Mouse (Mus musculus): ENCODE measurements around the gene Agpat2. TPM values are rescaled to one million over a fixed set of nuclear protein-coding genes. Genes with fewer than 3 reads are reported as not detected.
A peak's percentile ranks its signal among the peaks of the same experiment; 100 is the strongest.

The Agpat2 gene
- total and polyA plus RNA-seq, 3 experiments, result 22.3 to 42.4 TPM; not detected in 1

GRCm38 (mm10) chr2:26637316-26637932, 33.2 kb upstream of the Agpat2 start:
- H3K9ac ChIP-seq (ENCODE audit: control insufficient read depth, low read depth, low read length, poor library complexity, severe bottlenecking), result peak overlapping the region; percentile 98

GRCm38 (mm10) chr2:26636325-26636635, 32.1 kb upstream of the Agpat2 start:
- no peaks in the 10 kb centered on the region for H3K27me3 ChIP-seq (ENCODE audit: control insufficient read depth in 1 of 2, insufficient read depth in 2 of 2, low read length in 2 of 2)
- no peak overlapping the region for H3K27ac ChIP-seq (ENCODE audit: control insufficient read depth, low read depth, low read length)
- no peak overlapping the region for H3K4me3 ChIP-seq (ENCODE audit: control insufficient read depth in 1 of 2, insufficient read depth in 1 of 2, low read depth in 2 of 2, low read length in 2 of 2)
- peaks cover 25% of the 10 kb centered on the region for H3K79me2 ChIP-seq (ENCODE audit: control insufficient read depth, insufficient read depth, low read length, poor library complexity)
- no peaks in the 10 kb centered on the region for H3K9me3 ChIP-seq (replicated peaks; ENCODE audit: insufficient read depth, low read length)
- peaks cover 14 to 17% of the 10 kb centered on the region in 2 experiments for H3K36me3 ChIP-seq (ENCODE audit: control insufficient read depth in 1 of 2, insufficient read depth in 2 of 2, low read length in 2 of 2)
- peaks cover 0 to 18% of the 10 kb centered on the region in 2 experiments; a peak in 2 of 4 replicates for H3K4me1 ChIP-seq (ENCODE audit: control insufficient read depth in 1 of 2, insufficient read depth in 2 of 2, low read length in 2 of 2)
- DNase-seq (ENCODE audit: low read depth, low spot score), result no peak
- TF ChIP-seq MAFK (IDR thresholded peaks at IDR 0.05; ENCODE audit: borderline replicate concordance, low read depth, low read length) (no peak), E2F4 (IDR thresholded peaks at IDR 0.05; ENCODE audit: borderline replicate concordance, low read depth, low read length) (no peak), GABPA (IDR thresholded peaks at IDR 0.05; ENCODE audit: low read depth, low read length) (no peak), BHLHE40 (IDR thresholded peaks at IDR 0.05; ENCODE audit: borderline replicate concordance, low read depth, low read length) (no peak), MAZ (IDR thresholded peaks at IDR 0.05; ENCODE audit: low read depth, low read length) (no peak), GATA1 (IDR thresholded peaks at IDR 0.05; ENCODE audit: low read depth, low read length) (no peak), SIN3A (IDR thresholded peaks at IDR 0.05; ENCODE audit: low read length) (no peak), MYC (IDR thresholded peaks at IDR 0.05; ENCODE audit: low read depth, low read length) (no peak), USF1 (IDR thresholded peaks at IDR 0.05; ENCODE audit: low read depth, low read length) (no peak), POLR2AphosphoS5 (IDR thresholded peaks at IDR 0.05; ENCODE audit: borderline replicate concordance, low read depth, low read length) (no peak), KAT2A (conservative IDR thresholded peaks at IDR 0.05; ENCODE audit: low read depth, low read length) (no peak), ZNF384 (IDR thresholded peaks at IDR 0.05; ENCODE audit: low read depth, low read length) (no peak), CHD2 (IDR thresholded peaks at IDR 0.05; ENCODE audit: low read length) (no peak), RAD21 (IDR thresholded peaks at IDR 0.05; ENCODE audit: low read depth, low read length) (no peak), NRF1 (IDR thresholded peaks at IDR 0.05; ENCODE audit: insufficient read depth, low read depth, low read length, poor library complexity, severe bottlenecking) (no peak), CTCF (IDR thresholded peaks at IDR 0.05 in 2 of 3, conservative IDR thresholded peaks at IDR 0.05 in 1 of 3; ENCODE audit: control insufficient read depth in 1 of 3, insufficient read depth in 1 of 3, low read depth in 2 of 3, low read length in 3 of 3, poor library complexity in 1 of 3, severe bottlenecking in 1 of 3) (no peak), ZKSCAN1 (IDR thresholded peaks at IDR 0.05; ENCODE audit: low read depth, low read length) (no peak), TBP (IDR thresholded peaks at IDR 0.05; ENCODE audit: low read depth, low read length) (no peak), UBTF (IDR thresholded peaks at IDR 0.05; ENCODE audit: borderline replicate concordance, insufficient read depth, low read depth, low read length) (no peak), ZMIZ1 (IDR thresholded peaks at IDR 0.05; ENCODE audit: low read depth, low read length) (no peak)
- no peak overlapping the region for H3K9ac ChIP-seq (ENCODE audit: control insufficient read depth, low read depth, low read length, poor library complexity, severe bottlenecking)

More at GRCm38 (mm10) chr2:26637316-26637932, 33.2 kb upstream of the Agpat2 start:
- Histone ChIP-seq H3K4me1 (ENCODE audit: control insufficient read depth in 1 of 2, insufficient read depth in 2 of 2, low read length in 2 of 2) (peaks cover 0 to 27% of the 10 kb centered on the region in 2 experiments; a peak in 2 of 4 replicates), H3K27me3 (ENCODE audit: control insufficient read depth in 1 of 2, insufficient read depth in 2 of 2, low read length in 2 of 2) (no peaks in the 10 kb centered on the region), H3K27ac (ENCODE audit: control insufficient read depth, low read depth, low read length) (peak overlapping the region; percentile 90; the same call in 1 of the 2 replicates), H3K9me3 (replicated peaks; ENCODE audit: insufficient read depth, low read length) (no peaks in the 10 kb centered on the region), H3K79me2 (ENCODE audit: control insufficient read depth, insufficient read depth, low read length, poor library complexity) (peaks cover 25% of the 10 kb centered on the region), H3K36me3 (ENCODE audit: control insufficient read depth in 1 of 2, insufficient read depth in 2 of 2, low read length in 2 of 2) (peaks cover 14 to 17% of the 10 kb centered on the region in 2 experiments), H3K4me3 (ENCODE audit: control insufficient read depth in 1 of 2, insufficient read depth in 1 of 2, low read depth in 2 of 2, low read length in 2 of 2) (peak overlapping the region in 1 of 2 experiments; percentile 98; a peak in 2 of 4 replicates)
- TF ChIP-seq POLR2A (IDR thresholded peaks at IDR 0.05; ENCODE audit: control insufficient read depth in 1 of 2, insufficient read depth in 1 of 2, low read depth in 1 of 2, low read length in 2 of 2, poor library complexity in 1 of 2) (peak in 1 of 2 experiments; percentile 4; a peak in 1 of 4 replicates), NELFE (IDR thresholded peaks at IDR 0.05; ENCODE audit: low read depth, low read length) (no peak)
- peak; percentile 13 for DNase-seq (ENCODE audit: low read depth, low spot score)

All from MEL (cell line).